Mouse (Mus musculus): ENCODE measurements around the gene Raet1e. TPM values are rescaled to one million over a fixed set of nuclear protein-coding genes. Genes with fewer than 3 reads are reported as not detected.
"Not testable (repeated sequence)": the region's sequence is repeated elsewhere in the genome, so short reads cannot be mapped to it uniquely, and the experiment has no call there.

The Raet1e gene
- polyA plus RNA-seq, 1 experiment from 2014 or later = 2.3 TPM

DNA sequence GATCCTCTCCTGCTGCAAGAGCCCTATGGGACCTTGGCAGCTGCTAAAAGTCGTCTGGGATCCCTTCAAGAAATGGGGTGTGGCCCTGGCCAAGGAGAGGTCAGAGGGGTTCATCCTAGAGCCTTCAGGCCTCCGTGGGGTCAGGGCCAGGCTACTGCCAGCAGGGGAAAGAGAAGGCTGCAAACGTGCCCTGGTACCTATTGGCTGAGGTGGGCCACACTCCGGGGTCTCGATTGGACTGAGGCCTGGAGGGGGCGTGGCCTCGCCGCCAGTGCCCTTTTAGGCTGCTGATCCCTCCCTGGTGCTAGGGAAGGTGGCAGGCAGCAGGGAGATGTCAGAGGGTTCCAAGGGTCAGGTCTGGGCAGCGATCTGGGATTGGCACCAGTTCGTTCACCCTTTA lies 222.9 kb downstream of the Raet1e start:
- H3K27ac ChIP-seq (ENCODE audit: low read length); H3K4me3 ChIP-seq (ENCODE audit: low read length); H3K27me3 ChIP-seq (ENCODE audit: control insufficient read depth, insufficient read depth, low read length); H3K4me2 ChIP-seq (ENCODE audit: low read depth, low read length); ATAC-seq (replicated peaks; ENCODE audit: extremely low read depth, insufficient read depth, low FRiP score); H3K9me3 ChIP-seq (replicated peaks; ENCODE audit: control insufficient read depth, low read length); H3K4me1 ChIP-seq (ENCODE audit: control insufficient read depth, insufficient read depth, low read length); H3K36me3 ChIP-seq (ENCODE audit: control insufficient read depth, insufficient read depth); H3K9ac ChIP-seq (ENCODE audit: low read length): not testable (repeated sequence)
- WGBS = 10% methylated on average over 6 of the region's 10 CpGs

DNA sequence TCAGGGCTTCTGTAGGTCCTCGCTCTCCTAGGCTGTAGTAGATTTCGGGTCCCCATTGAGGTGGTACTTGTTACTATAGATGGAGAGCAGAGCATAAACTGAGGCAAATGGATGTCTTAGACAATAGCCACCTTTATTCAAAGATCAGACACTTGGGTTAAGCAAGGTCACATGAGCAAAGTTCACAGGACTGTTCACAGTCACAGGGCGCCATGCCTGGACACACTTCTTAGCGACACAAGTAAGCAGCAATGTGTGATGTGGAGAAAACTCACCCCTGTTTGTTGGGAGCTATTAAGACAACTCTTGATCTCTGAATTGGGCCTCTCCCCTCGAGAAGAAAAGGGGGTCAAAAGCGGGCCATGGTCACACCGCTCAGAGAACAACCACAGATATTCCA lies 231.8 kb downstream of the Raet1e start:
- not testable (repeated sequence) for ATAC-seq (replicated peaks; ENCODE audit: extremely low read depth, insufficient read depth, low FRiP score); H3K27ac ChIP-seq (ENCODE audit: low read length); H3K9me3 ChIP-seq (replicated peaks; ENCODE audit: control insufficient read depth, low read length); H3K36me3 ChIP-seq (ENCODE audit: control insufficient read depth, insufficient read depth); H3K4me2 ChIP-seq (ENCODE audit: low read depth, low read length); H3K9ac ChIP-seq (ENCODE audit: low read length); H3K4me3 ChIP-seq (ENCODE audit: low read length); H3K4me1 ChIP-seq (ENCODE audit: control insufficient read depth, insufficient read depth, low read length); H3K27me3 ChIP-seq (ENCODE audit: control insufficient read depth, insufficient read depth, low read length)
- WGBS = 83% methylated on average over 7 of the region's 7 CpGs

DNA sequence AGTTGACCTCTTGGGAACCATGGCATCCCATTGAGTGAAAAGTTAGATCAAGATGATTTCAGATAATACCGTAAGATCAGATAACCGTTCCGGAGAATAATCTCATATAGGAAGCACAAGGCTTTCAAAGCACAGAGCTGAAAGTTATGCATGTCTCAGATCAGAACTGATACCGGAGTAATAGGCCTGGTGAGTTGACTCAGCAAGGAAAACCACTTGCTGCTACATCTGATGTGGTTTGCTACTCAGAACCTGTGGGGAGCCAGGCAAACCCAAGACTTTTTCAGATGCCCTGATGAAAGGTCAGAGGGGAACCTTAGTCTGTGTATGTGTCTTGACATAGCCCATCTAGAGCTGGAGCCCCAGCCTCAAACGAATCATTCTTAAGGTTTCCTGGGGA lies 233.2 kb downstream of the Raet1e start:
- H3K4me1 ChIP-seq (ENCODE audit: control insufficient read depth, insufficient read depth, low read length); H3K36me3 ChIP-seq (ENCODE audit: control insufficient read depth, insufficient read depth); H3K4me2 ChIP-seq (ENCODE audit: low read depth, low read length); H3K27me3 ChIP-seq (ENCODE audit: control insufficient read depth, insufficient read depth, low read length); ATAC-seq (replicated peaks; ENCODE audit: extremely low read depth, insufficient read depth, low FRiP score); H3K9ac ChIP-seq (ENCODE audit: low read length); H3K27ac ChIP-seq (ENCODE audit: low read length); H3K9me3 ChIP-seq (replicated peaks; ENCODE audit: control insufficient read depth, low read length); H3K4me3 ChIP-seq (ENCODE audit: low read length): not testable (repeated sequence)
- WGBS = 88% methylated on average over 2 of the region's 5 CpGs

- H3K9me3 ChIP-seq (replicated peaks; ENCODE audit: control insufficient read depth, low read length); H3K27ac ChIP-seq (ENCODE audit: low read length); H3K9ac ChIP-seq (ENCODE audit: low read length); H3K4me3 ChIP-seq (ENCODE audit: low read length); H3K4me1 ChIP-seq (ENCODE audit: control insufficient read depth, insufficient read depth, low read length); H3K4me2 ChIP-seq (ENCODE audit: low read depth, low read length); H3K27me3 ChIP-seq (ENCODE audit: control insufficient read depth, insufficient read depth, low read length); ATAC-seq (replicated peaks; ENCODE audit: extremely low read depth, insufficient read depth, low FRiP score); H3K36me3 ChIP-seq (ENCODE audit: control insufficient read depth, insufficient read depth): not testable (repeated sequence)
- WGBS = no CpG with 5 or more reads among the region's 2 CpGs
These were observed 234.9 kb downstream of the Raet1e start for GRCm38 (mm10) chr10:22393028-22393824.

GRCm38 (mm10) chr10:22396680-22397079 lies 238.3 kb downstream of the Raet1e start:
- H3K9ac ChIP-seq (ENCODE audit: low read length); H3K4me3 ChIP-seq (ENCODE audit: low read length); H3K4me1 ChIP-seq (ENCODE audit: control insufficient read depth, insufficient read depth, low read length); H3K36me3 ChIP-seq (ENCODE audit: control insufficient read depth, insufficient read depth); H3K4me2 ChIP-seq (ENCODE audit: low read depth, low read length); H3K9me3 ChIP-seq (replicated peaks; ENCODE audit: control insufficient read depth, low read length); H3K27me3 ChIP-seq (ENCODE audit: control insufficient read depth, insufficient read depth, low read length); H3K27ac ChIP-seq (ENCODE audit: low read length); ATAC-seq (replicated peaks; ENCODE audit: extremely low read depth, insufficient read depth, low FRiP score): not testable (repeated sequence)
- 32% methylated on average over 1 of the region's 1 CpGs for WGBS

DNA sequence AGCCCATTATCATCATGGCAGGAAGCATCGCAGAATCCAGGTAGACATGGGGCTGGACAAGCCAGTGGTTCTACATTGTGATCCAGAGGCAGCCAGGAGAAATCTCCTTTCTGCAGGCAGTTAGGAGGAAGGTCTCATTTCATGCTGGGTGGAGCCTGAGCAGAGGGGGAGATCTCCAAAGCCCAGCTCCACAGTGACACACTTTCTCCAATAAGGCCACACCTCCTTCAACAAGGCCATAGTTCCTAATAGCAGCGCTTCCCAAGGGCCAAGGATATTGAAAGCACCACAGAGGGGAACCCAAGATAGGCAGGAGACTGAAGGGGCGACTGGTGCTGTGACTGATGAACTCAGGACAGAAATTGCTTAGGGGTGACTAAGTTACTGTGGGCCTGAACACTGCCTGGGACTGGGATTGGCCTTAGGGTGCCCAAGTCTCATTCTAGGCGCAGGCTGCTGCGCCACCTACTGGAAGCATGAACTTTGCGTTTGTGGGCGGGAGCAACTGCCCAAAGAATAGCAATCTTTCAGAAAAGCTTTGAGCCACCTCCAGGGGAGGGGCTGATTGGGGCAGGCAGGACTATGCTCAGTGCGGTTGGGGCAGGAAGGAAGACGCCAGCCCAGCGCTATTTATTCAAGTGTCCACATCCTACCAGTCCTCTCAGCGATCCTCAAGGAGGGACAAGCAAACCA lies 244.0 kb downstream of the Raet1e start:
- WGBS = 2% methylated on average over 8 of the region's 11 CpGs
- H3K4me2 ChIP-seq (ENCODE audit: low read depth, low read length); H3K36me3 ChIP-seq (ENCODE audit: control insufficient read depth, insufficient read depth); H3K27me3 ChIP-seq (ENCODE audit: control insufficient read depth, insufficient read depth, low read length); H3K9me3 ChIP-seq (replicated peaks; ENCODE audit: control insufficient read depth, low read length); H3K4me3 ChIP-seq (ENCODE audit: low read length); H3K4me1 ChIP-seq (ENCODE audit: control insufficient read depth, insufficient read depth, low read length); H3K27ac ChIP-seq (ENCODE audit: low read length); H3K9ac ChIP-seq (ENCODE audit: low read length): not testable (repeated sequence)
- ATAC-seq (replicated peaks; ENCODE audit: extremely low read depth, insufficient read depth, low FRiP score) = peak; percentile 69

DNA sequence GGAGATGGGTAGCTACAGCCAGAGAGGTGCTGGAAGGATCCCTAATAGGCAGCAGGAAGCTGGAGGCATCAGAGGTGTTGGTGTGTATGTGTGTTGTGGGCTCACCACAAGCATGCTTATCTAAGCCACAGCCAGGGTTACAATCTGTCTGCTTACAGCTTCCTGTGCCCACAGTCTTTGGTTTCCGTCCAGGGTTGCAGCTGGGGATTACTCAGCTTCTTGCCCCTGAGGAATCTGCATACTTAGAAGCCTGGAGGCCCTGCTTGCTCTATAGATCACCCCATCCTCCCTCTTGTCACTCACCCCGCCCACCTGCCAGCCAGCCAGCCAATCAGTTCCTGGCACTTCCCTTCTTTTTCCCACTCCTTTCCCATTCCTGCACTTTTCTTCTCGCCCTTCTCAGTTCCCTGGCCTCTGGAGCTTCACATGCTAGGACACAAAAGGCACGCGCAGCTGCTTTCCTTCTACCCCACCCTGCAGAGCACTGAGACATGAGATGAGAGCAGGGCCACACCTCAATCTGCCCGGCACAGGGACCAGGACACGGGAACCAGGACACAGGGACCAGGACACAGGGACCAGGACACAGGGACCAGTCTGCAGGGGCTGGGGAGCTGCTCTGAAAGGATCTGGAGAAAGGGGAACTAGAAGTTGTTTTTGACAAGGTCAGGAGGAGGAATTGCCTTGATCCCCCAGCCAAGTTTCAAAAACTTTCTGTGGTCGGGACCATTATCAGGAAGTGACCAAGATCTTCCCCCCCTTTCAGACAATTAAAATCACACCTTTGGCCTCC lies 255.5 kb downstream of the Raet1e start:
- not testable (repeated sequence) for H3K27me3 ChIP-seq (ENCODE audit: control insufficient read depth, insufficient read depth, low read length); H3K9ac ChIP-seq (ENCODE audit: low read length); H3K36me3 ChIP-seq (ENCODE audit: control insufficient read depth, insufficient read depth); H3K9me3 ChIP-seq (replicated peaks; ENCODE audit: control insufficient read depth, low read length); H3K4me3 ChIP-seq (ENCODE audit: low read length); H3K4me1 ChIP-seq (ENCODE audit: control insufficient read depth, insufficient read depth, low read length); H3K4me2 ChIP-seq (ENCODE audit: low read depth, low read length); H3K27ac ChIP-seq (ENCODE audit: low read length)
- 0% methylated on average over 1 of the region's 8 CpGs for WGBS
- peak; percentile 32; the same call in 1 of the 2 replicates for ATAC-seq (replicated peaks; ENCODE audit: extremely low read depth, insufficient read depth, low FRiP score)
